Mouse (Mus musculus) forebrain, embryonic 16.5 days (tissue): ENCODE data around the gene Megf11. TPM values are rescaled to one million over a fixed set of nuclear protein-coding genes. Genes with fewer than 3 reads are reported as not detected.
"Not testable (repeated sequence)": the region's sequence is repeated elsewhere in the genome, so short reads cannot be mapped to it uniquely, and the experiment has no call there.

ENCODE experiments used
- ATAC-seq: fragments of 200-750 bp; cut with Nextera tagmentation; 2 replicates; pipeline ENCODE4 v1.8.0; 2017; ENCODE audit warnings: mild to moderate bottlenecking, moderate library complexity
- H3K27ac ChIP-seq: fragments of 300-500 bp; sonication (generic); 2 replicates; pipeline ENCODE4 v1.5.1; 2014; ENCODE audit warnings: low read length, control low read depth
- H3K27me3 ChIP-seq: fragments of 300-500 bp; sonication (generic); replicated peaks from 2 replicates; pipeline ENCODE4 v1.6.1; 2014; ENCODE audit warnings: low read length; ENCODE audit not compliant: control insufficient read depth, insufficient read depth
- H3K36me3 ChIP-seq: fragments of 300-500 bp; sonication (generic); 2 replicates; pipeline ENCODE4 v1.6.1; 2014; ENCODE audit not compliant: control insufficient read depth, insufficient read depth
- H3K4me1 ChIP-seq: fragments of 300-500 bp; sonication (generic); replicated peaks from 2 replicates; pipeline ENCODE4 v1.6.1; 2014; ENCODE audit warnings: low read length; ENCODE audit not compliant: control insufficient read depth, insufficient read depth
- H3K4me2 ChIP-seq: fragments of 300-500 bp; sonication (generic); 2 replicates; pipeline ENCODE4 v1.6.1; 2014; ENCODE audit warnings: mild to moderate bottlenecking, low read length, control low read depth
- H3K4me3 ChIP-seq: fragments of 300-500 bp; sonication (generic); replicated peaks from 2 replicates; pipeline ENCODE4 v1.5.1; 2014; ENCODE audit warnings: mild to moderate bottlenecking, low read length, control low read depth
- H3K9ac ChIP-seq: fragments of 300-500 bp; sonication (generic); replicated peaks from 2 replicates; pipeline ENCODE4 v1.6.1; 2014; ENCODE audit warnings: low read depth, low read length, control low read depth
- H3K9me3 ChIP-seq: fragments of 300-500 bp; sonication (generic); 2 replicates; pipeline ENCODE4 v1.6.1; 2016; ENCODE audit warnings: low read length; ENCODE audit not compliant: control insufficient read depth
- WGBS: fragments of 180-500 bp; shearing (Covaris S2); extraction: QIAGEN DNeasy Blood & Tissue Kit; methylation state at CpG from one replicate; pipeline ENCODE4 v1.1.7; 2014; 5-methylcytosine and 5-hydroxymethylcytosine counted together
- polyA plus RNA-seq: library from polyadenylated mRNA; unstranded; fragments of >200 nt; fragmentation: Nextera tagmentation; extraction: Ambion mirVana; gene quantifications from 2 replicates; pipeline ENCODE4 v1.2.1, GENCODE M21; 2015

Gene Megf11
- polyA plus RNA-seq, 1 experiment from 2014 or later = 10.1 TPM

DNA sequence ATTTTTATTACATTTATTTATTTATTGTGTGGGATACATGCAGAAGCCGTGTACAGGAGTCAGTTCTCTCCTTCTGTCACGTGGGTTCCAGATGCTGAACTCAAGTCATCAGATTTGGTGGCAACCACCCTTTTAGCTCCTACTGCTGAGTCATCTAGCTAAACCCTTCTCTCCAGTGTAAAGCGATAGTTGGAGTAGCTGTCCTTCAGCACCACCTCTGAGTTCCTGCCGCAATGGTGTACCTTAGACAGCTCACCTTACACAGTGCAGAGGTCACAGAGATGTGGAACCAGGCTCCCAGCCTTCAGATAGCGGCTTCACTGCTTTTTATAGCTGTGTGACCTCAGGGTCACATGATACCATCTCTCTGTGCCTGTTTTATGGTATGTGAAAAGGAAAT, 282.1 kb downstream of the Megf11 start:
- H3K4me2 ChIP-seq = no peak overlapping the region
- H3K27ac ChIP-seq = no peak overlapping the region
- WGBS = 23% methylated on average over 5 of the region's 5 CpGs
- no peak for ATAC-seq
- H3K27me3 ChIP-seq = no peaks in the 10 kb centered on the region
- H3K9me3 ChIP-seq = no peaks in the 10 kb centered on the region
- no peak overlapping the region for H3K4me3 ChIP-seq
- H3K36me3 ChIP-seq = no peaks in the 10 kb centered on the region
- no peak overlapping the region for H3K9ac ChIP-seq
- peaks cover 6% of the 10 kb centered on the region; the same call in 1 of the 2 replicates for H3K4me1 ChIP-seq

DNA sequence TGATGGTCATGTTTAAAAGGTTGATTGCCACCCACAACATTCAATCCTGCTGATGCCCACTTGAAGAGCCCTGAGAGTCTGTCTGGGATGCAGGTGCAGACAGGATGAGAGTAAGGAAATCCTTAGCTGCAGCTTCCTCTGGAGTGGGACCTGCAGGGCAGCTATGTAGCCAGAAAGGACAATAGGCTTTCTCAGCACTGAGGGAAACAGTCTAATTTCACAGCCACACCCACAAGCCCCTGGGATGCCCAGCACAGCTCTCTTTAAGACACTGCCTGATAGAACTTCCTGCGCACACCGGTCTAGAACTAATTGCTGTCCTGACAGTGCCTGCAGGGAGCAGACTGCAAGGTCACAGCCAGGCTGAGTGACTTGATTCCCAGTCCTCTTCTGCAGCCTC, 282.6 kb downstream of the Megf11 start:
- 72% methylated on average over 2 of the region's 2 CpGs for WGBS
- Histone ChIP-seq H3K9ac (no peak overlapping the region), H3K36me3 (no peaks in the 10 kb centered on the region), H3K9me3 (no peaks in the 10 kb centered on the region), H3K4me3 (no peak overlapping the region), H3K4me1 (peaks cover 6% of the 10 kb centered on the region; the same call in 1 of the 2 replicates), H3K27ac (no peak overlapping the region), H3K4me2 (no peak overlapping the region), H3K27me3 (no peaks in the 10 kb centered on the region)
- no peak for ATAC-seq

DNA sequence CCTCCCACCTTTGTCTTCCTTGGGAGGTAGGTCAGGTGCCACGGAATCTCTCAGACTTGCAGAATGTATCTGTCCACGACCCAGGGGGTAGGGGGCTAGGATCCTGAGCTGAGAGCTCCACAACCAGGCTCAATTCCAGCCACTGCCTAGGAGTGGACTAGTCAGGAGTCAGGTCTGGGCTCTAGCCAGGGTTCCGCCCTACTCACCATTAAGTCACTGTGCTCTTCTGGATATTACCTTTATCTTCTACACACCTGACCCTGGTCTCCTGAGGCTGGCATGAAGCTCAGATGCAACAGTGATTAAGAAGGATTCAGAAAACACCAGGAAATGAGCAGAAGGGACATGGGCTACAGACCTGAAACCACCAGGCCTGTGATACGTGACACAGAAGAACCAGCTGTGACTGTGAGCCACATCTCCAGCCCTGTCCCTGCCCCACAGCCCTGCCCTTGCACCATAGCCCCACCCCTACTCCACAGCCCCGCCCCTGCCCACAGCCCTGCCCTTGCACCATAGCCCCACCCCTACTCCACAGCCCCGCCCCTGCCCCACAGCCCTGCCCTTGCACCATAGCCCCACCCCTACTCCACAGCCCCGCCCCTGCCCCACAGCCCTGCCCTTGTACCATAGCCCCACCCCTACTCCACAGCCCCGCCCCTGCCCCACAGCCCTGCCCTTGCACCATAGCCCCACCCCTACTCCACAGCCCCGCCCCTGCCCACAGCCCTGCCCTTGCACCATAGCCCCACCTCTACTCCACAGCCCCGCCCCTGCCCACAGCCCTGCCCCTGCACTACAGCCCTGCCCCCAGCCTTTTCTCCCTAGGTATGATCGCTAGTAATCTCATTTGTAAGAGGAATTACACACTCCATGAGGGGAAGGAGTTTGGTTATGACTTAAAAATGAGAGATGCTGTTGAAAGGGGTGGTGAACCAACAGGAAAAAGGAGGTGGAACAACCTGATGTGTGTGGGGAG, 286.2 kb downstream of the Megf11 start:
- WGBS = 38% methylated on average over 8 of the region's 11 CpGs
- H3K4me3 ChIP-seq, H3K4me2 ChIP-seq, ATAC-seq, H3K36me3 ChIP-seq, H3K9me3 ChIP-seq, H3K4me1 ChIP-seq, H3K27me3 ChIP-seq, H3K27ac ChIP-seq, H3K9ac ChIP-seq: not testable (repeated sequence)

GRCm38 (mm10) chr9:64687122-64688014, 301.9 kb downstream of the Megf11 start:
- H3K9ac ChIP-seq = no peak overlapping the region
- no peaks in the 10 kb centered on the region for H3K9me3 ChIP-seq
- 0 out of 2 replicates have a peak, but pooled peaks cover 4% of the 10 kb centered on the region for H3K4me1 ChIP-seq
- H3K4me3 ChIP-seq = no peak overlapping the region
- H3K27me3 ChIP-seq = no peaks in the 10 kb centered on the region
- no peak overlapping the region for H3K4me2 ChIP-seq
- H3K27ac ChIP-seq = no peak overlapping the region
- ATAC-seq = no peak
- WGBS = 53% methylated on average over 13 of the region's 13 CpGs
- no peaks in the 10 kb centered on the region for H3K36me3 ChIP-seq

GRCm38 (mm10) chr9:64688015-64688394, 302.6 kb downstream of the Megf11 start:
- no peak for ATAC-seq
- no peak overlapping the region for H3K27ac ChIP-seq

DNA sequence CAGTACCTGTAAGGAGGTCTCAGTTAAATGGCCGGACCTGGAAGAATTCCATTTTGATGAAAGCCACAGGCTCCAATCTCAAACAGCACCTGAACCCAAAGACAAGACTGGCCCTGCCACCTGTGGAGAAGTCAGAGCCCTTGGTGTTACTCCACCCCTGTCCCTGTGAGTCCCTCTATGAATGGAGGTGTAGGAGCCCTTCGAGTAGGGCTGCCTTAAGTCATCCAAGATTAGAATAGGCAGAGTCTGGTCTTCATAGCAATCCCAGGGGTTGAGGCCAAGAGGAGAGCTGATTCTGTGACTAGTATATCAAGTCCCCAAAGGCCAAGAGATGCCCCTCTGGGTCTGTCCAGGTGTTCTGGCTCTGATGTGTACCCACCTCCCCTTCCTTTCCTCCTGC, 305.3 kb downstream of the Megf11 start:
- H3K4me3 ChIP-seq = no peak overlapping the region
- 83% methylated on average over 2 of the region's 2 CpGs for WGBS
- no peak overlapping the region for H3K9ac ChIP-seq
- H3K27ac ChIP-seq = no peak overlapping the region
- peaks cover 3% of the 10 kb centered on the region; the same call in 1 of the 2 replicates for H3K36me3 ChIP-seq
- no peaks in the 10 kb centered on the region for H3K9me3 ChIP-seq
- H3K4me1 ChIP-seq = 0 out of 2 replicates have a peak, but pooled peaks cover 4% of the 10 kb centered on the region
- H3K27me3 ChIP-seq = no peaks in the 10 kb centered on the region
- no peak overlapping the region for H3K4me2 ChIP-seq
- 0 out of 2 replicates have a peak, but pooled peaks have one; percentile 10 for ATAC-seq

More at GRCm38 (mm10) chr9:64688015-64688394, 302.6 kb downstream of the Megf11 start:
- H3K9ac ChIP-seq = no peak overlapping the region
- 0 out of 2 replicates have a peak, but pooled peaks cover 4% of the 10 kb centered on the region for H3K4me1 ChIP-seq
- no peaks in the 10 kb centered on the region for H3K27me3 ChIP-seq
- H3K4me3 ChIP-seq = no peak overlapping the region
- whole genome bisulfite sequencing = 58% methylated on average over 1 of the region's 1 CpGs
- H3K9me3 ChIP-seq = no peaks in the 10 kb centered on the region
- no peaks in the 10 kb centered on the region for H3K36me3 ChIP-seq
- H3K4me2 ChIP-seq = no peak overlapping the region

- 0 out of 2 replicates have a peak, but pooled peaks cover 4% of the 10 kb centered on the region for H3K4me1 ChIP-seq
- 0% methylated on average over 7 of the region's 7 CpGs for WGBS
- H3K9ac ChIP-seq = no peak overlapping the region
- no peak overlapping the region for H3K4me2 ChIP-seq
- no peak overlapping the region for H3K4me3 ChIP-seq
- no peaks in the 10 kb centered on the region for H3K9me3 ChIP-seq
- ATAC-seq = peak; percentile 81
- no peak overlapping the region for H3K27ac ChIP-seq
- H3K27me3 ChIP-seq = no peaks in the 10 kb centered on the region
- H3K36me3 ChIP-seq = peaks cover 3% of the 10 kb centered on the region; the same call in 1 of the 2 replicates
Observed at GRCm38 (mm10) chr9:64691176-64691575, 305.8 kb downstream of the Megf11 start.

- Histone ChIP-seq H3K4me1 (no peaks in the 10 kb centered on the region), H3K27me3 (no peaks in the 10 kb centered on the region), H3K4me2 (no peak overlapping the region), H3K9me3 (no peaks in the 10 kb centered on the region), H3K36me3 (peaks cover 5% of the 10 kb centered on the region; the same call in 1 of the 2 replicates), H3K9ac (no peak overlapping the region), H3K4me3 (no peak overlapping the region), H3K27ac (no peak overlapping the region)
- WGBS = 84% methylated on average over 2 of the region's 2 CpGs
- ATAC-seq = no peak
Observed at GRCm38 (mm10) chr9:64693094-64693493, 307.7 kb downstream of the Megf11 start.

DNA sequence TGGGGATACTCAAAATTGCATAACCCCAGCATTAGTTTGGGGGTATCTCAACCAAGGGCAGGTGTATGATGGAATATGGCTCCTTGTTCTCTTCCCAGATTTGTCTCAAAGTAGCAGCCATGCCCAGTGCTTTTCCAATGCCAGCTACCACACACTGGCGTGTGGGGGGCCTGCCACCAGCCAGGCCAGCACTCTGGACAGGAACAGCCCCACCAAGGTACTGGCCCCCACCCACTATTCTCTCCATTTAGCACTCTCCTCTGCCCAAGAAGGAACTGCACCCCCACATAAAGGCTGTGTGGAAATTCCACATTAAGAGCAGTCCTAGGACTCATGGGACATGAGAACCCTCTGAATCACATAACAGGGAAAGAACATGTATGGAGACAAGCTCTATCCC, 309.8 kb downstream of the Megf11 start:
- Histone ChIP-seq H3K9me3 (no peaks in the 10 kb centered on the region), H3K9ac (no peak overlapping the region), H3K4me1 (no peaks in the 10 kb centered on the region), H3K36me3 (peaks cover 5% of the 10 kb centered on the region; the same call in 1 of the 2 replicates), H3K4me2 (no peak overlapping the region), H3K4me3 (no peak overlapping the region), H3K27me3 (no peaks in the 10 kb centered on the region), H3K27ac (no peak overlapping the region)
- ATAC-seq = no peak
- 100% methylated on average over 1 of the region's 1 CpGs for WGBS
